Mouse (Mus musculus): ENCODE measurements around the gene Tmem107.
A peak's percentile ranks its signal among the peaks of the same experiment; 100 is the strongest.
"Not testable (repeated sequence)": the region's sequence is repeated elsewhere in the genome, so short reads cannot be mapped to it uniquely, and the experiment has no call there.

Tmem107 gene

DNA sequence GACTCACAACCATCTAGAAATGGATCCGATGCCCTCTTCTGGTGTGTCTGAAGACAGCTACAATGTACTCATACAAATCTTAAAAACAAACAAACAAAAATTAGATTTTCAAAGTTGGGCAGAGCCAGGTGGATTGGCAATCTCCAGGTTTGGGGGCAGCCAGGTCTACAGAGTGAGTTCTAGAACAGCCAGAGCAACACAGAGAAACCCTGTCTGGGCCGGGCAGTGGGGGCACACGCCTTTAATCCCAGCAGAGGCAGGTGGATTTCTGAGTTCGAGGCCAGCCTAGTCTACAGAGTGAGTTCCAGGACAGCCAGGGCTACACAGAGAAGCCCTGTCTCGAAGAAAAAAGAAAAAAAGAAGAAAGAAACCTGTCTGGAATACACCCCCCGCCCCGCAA is 23.2 kb downstream of the Tmem107 start:
- DNase-seq (ENCODE audit: low spot score), result not testable (repeated sequence)

GRCm38 (mm10) chr11:69094697-69095429 is 24.3 kb downstream of the Tmem107 start, which contains the start of gene Per1:
Gene Per1, plus strand, starts transcription at chr11:69095217.
- peak; percentile 100 for DNase-seq (ENCODE audit: low spot score)

GRCm38 (mm10) chr11:69095511-69096231 is 25.1 kb downstream of the Tmem107 start:
- DNase-seq (ENCODE audit: low spot score), result peak; percentile 76

DNA sequence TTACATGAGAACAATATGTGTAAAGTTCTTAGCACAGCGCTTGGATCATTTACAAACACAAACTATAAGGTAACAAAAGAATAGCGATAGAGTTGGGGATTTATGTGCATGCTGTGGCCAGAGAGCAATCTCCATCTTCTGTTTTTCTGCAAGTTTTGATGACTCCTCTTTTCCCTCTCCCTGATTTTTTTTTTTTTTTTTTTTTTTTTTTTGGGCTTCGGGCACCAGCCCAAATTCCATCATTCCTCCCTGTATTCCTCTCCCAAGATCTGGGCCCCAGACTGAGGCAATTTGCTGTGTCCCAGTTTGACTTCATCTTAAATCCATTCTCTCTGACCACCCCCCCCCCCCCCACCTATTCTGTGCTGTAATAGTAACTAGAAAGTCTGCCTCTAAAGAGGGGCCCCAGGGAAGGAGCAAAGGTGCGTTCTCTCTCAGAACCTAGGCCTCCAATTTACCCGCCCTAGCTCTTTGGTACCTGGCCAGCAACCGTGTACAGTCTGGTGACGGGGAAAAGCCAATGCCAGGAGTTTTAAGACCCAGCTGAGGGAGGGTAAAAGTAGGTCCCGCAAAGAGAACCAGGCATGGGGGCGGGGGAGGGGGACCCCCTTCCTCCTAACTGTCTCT is 25.9 kb downstream of the Tmem107 start:
- peak; percentile 90 for DNase-seq (ENCODE audit: low spot score)

- peak; percentile 97 for DNase-seq (ENCODE audit: low spot score)
Observed at GRCm38 (mm10) chr11:69096987-69097900, 26.6 kb downstream of the Tmem107 start.

GRCm38 (mm10) chr11:69098039-69098761 is 27.6 kb downstream of the Tmem107 start:
- no peak for DNase-seq (ENCODE audit: low spot score)

GRCm38 (mm10) chr11:69098762-69099091 is 28.1 kb downstream of the Tmem107 start:
- DNase-seq (ENCODE audit: low spot score), result peak; percentile 97

DNA sequence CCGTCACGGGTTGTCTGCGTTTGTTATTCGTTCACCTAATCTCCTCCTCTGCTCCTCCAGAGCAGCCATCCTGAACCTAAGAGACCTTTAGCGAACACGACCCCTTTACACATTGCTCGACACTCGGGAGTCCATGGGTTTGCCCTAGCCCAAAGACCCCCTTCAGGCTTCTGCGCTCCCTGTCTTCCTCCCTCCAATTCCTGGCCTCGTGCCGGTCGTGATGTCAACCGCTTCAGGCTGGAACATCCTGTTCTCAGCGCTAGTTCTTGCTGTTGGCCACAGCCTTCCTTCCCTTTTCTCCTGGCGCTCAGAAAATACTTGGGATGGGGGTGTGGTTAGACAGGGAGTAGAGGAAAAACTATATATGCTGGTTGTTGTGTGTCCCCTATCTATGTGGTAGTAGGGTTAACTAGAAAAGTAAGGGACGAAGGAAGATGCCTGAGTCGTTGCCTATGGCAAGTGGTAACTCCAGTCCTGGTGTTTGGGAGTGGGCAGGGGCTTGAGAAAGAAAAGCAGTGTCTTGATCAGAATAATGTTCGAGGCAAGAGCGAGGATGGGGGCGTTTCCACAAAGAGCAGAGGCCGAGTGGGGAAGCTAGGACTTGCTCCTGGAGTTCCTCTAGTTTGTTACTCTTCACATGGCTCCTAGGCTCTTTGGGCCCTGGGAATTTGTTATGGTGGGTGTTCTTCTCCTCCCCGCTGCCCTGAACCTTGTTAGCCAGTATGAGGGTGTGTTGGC is 28.7 kb downstream of the Tmem107 start:
- DNase-seq (ENCODE audit: low spot score), result peak; percentile 60

GRCm38 (mm10) chr11:69099915-69100345 is 29.3 kb downstream of the Tmem107 start:
- DNase-seq (ENCODE audit: low spot score), result peak; percentile 80

GRCm38 (mm10) chr11:69100639-69101360 is 30.2 kb downstream of the Tmem107 start:
- DNase-seq (ENCODE audit: low spot score), result no peak

DNA sequence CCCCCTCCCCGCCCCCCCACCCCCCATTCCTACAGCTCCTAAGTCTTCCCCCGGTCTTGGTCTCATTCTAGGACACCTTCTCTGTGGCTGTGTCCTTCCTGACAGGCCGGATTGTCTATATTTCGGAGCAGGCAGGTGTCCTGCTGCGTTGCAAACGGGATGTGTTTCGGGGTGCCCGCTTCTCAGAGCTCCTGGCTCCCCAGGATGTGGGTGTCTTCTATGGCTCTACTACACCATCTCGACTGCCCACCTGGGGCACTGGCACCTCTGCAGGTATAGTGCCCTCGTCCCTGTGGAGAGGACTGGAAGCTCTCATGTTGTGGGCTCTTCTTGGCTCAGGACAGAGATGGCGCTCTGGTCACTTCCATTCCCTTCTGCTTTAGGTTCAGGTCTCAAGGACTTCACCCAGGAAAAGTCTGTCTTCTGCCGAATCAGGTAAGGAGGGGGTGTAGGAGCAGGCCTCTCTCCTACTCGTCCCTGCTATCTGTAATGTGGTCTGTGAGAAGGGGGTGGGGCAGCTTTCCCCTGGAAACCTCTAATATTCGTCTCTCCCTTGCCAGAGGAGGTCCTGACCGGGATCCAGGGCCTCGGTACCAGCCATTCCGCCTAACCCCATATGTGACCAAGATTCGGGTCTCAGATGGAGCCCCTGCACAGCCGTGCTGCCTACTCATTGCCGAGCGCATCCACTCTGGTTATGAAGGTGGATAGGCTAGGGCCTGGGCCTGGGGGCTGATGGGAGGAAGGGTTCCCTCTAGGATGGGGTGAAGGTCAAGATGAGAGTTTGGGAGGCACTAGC is 31.2 kb downstream of the Tmem107 start:
- DNase-seq (ENCODE audit: low spot score), result no peak

DNA sequence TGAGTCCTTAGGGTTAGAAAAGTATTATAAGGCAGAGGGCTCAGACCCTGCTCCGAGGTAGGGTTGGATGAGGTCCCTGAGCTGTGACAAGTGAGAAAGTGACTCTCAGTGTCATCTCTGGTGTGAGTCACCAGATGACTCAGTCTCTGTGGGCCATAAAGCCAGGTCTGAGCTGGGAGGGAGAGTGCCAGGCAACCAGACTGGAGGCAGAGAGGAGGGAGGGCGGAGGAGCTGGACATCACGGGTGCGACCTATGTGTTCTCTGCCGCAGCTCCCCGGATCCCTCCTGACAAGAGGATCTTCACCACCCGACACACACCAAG is 31.8 kb downstream of the Tmem107 start:
- DNase-seq (ENCODE audit: low spot score), result peak; percentile 9

DNA sequence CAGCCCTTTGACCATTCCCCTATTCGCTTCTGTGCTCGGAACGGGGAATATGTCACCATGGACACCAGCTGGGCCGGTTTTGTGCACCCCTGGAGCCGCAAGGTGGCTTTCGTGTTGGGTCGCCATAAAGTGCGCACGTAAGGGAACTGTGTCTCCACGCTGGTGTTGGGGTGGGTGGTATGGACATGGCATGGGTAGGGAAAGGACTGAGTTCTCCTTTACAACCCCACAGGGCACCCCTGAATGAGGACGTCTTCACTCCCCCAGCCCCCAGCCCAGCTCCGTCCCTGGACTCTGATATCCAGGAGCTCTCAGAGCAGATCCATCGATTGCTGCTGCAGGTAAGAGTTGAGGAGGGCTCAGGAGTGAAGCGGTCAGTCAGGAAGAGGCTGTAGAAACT is 32.5 kb downstream of the Tmem107 start:
- DNase-seq (ENCODE audit: low spot score), result no peak

GRCm38 (mm10) chr11:69103531-69104435 is 33.2 kb downstream of the Tmem107 start:
- DNase-seq (ENCODE audit: low spot score), result no peak

GRCm38 (mm10) chr11:69104487-69104886 is 33.9 kb downstream of the Tmem107 start:
- no peak for DNase-seq (ENCODE audit: low spot score)

- no peak for DNase-seq (ENCODE audit: low spot score)
Observed at GRCm38 (mm10) chr11:69105227-69105626, 34.6 kb downstream of the Tmem107 start.

GRCm38 (mm10) chr11:69105796-69106195 is 35.2 kb downstream of the Tmem107 start:
- DNase-seq (ENCODE audit: low spot score), result no peak

- no peak for DNase-seq (ENCODE audit: low spot score)
Observed at GRCm38 (mm10) chr11:69106299-69106698, 35.7 kb downstream of the Tmem107 start.
